Mouse (Mus musculus): Measurements from ENCODE around the gene Ldhb. TPM values are rescaled to one million over a fixed set of nuclear protein-coding genes. Genes with fewer than 3 reads are reported as not detected.

The Ldhb gene
- polyA plus RNA-seq, 1 experiment from 2014 or later, result 486 TPM

- WGBS, result 59% methylated on average over 4 of the region's 4 CpGs
These were observed 35.0 kb downstream of the Ldhb start, which contains the start of gene Gys2 for GRCm38 (mm10) chr6:142472801-142473203. Gene Gys2 (minus strand): TSS chr6:142473109.

DNA sequence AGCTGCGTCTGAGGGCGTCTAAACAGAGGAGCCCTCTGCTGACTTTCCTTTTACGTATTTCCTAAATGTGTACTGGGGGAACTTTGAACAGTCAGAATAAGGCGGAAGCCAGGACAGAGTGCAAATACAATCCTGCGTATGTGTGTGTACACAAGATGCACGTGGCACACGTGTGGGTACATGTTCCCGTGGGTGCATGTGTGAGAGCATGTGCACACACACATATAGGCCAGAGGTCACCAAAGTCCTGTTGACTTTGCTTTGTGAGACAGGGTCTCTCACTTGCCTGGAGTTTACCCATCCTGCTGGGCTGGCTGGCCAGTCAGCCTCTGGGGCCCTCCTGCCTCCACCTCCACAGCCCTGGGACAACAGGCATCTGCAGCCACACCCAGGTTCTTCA, 36.6 kb downstream of the Ldhb start:
- Histone ChIP-seq H3K4me2 (ENCODE audit: low read length) (no peak overlapping the region), H3K4me3 (replicated peaks; ENCODE audit: low read depth, low read length) (no peak overlapping the region), H3K36me3 (ENCODE audit: control insufficient read depth, insufficient read depth, low read length) (no peaks in the 10 kb centered on the region), H3K27me3 (ENCODE audit: control insufficient read depth, insufficient read depth, low read length) (no peaks in the 10 kb centered on the region), H3K9ac (replicated peaks; ENCODE audit: low read length) (no peak overlapping the region), H3K27ac (replicated peaks; ENCODE audit: low read depth, low read length) (no peak overlapping the region), H3K9me3 (ENCODE audit: control insufficient read depth, low read length) (no peaks in the 10 kb centered on the region), H3K4me1 (ENCODE audit: control insufficient read depth, insufficient read depth, low read length) (no peaks in the 10 kb centered on the region)
- WGBS, result 86% methylated on average over 8 of the region's 8 CpGs
- ATAC-seq (ENCODE audit: low FRiP score, low TSS enrichment) (no peak), DNase-seq (no peak)

More at GRCm38 (mm10) chr6:142472801-142473203, 35.0 kb downstream of the Ldhb start, which contains the start of gene Gys2:
- H3K4me3 ChIP-seq (replicated peaks; ENCODE audit: low read depth, low read length), result no peak within 1 kb of the TSS
- no peak for ATAC-seq (ENCODE audit: low FRiP score, low TSS enrichment)
- no peak within 1 kb of the TSS for H3K27ac ChIP-seq (replicated peaks; ENCODE audit: low read depth, low read length)
- H3K9ac ChIP-seq (replicated peaks; ENCODE audit: low read length), result no peak within 1 kb of the TSS
- H3K9me3 ChIP-seq (ENCODE audit: control insufficient read depth, low read length), result no peaks in the 10 kb centered on the region
- no peaks in the 10 kb centered on the region for H3K4me1 ChIP-seq (ENCODE audit: control insufficient read depth, insufficient read depth, low read length)
- no peaks in the 10 kb centered on the region for H3K36me3 ChIP-seq (ENCODE audit: control insufficient read depth, insufficient read depth, low read length)
- DNase-seq, result no peak
- H3K4me2 ChIP-seq (ENCODE audit: low read length), result no peak within 1 kb of the TSS
- no peaks in the 10 kb centered on the region for H3K27me3 ChIP-seq (ENCODE audit: control insufficient read depth, insufficient read depth, low read length)

GRCm38 (mm10) chr6:142469602-142470001, 38.2 kb downstream of the Ldhb start:
- WGBS, result 58% methylated on average over 4 of the region's 4 CpGs
- H3K4me1 ChIP-seq (ENCODE audit: control insufficient read depth, insufficient read depth, low read length), result no peaks in the 10 kb centered on the region
- DNase-seq (peak; percentile 67), ATAC-seq (ENCODE audit: low FRiP score, low TSS enrichment) (no peak)
- no peaks in the 10 kb centered on the region for H3K9me3 ChIP-seq (ENCODE audit: control insufficient read depth, low read length)
- H3K36me3 ChIP-seq (ENCODE audit: control insufficient read depth, insufficient read depth, low read length), result no peaks in the 10 kb centered on the region
- no peak overlapping the region for H3K27ac ChIP-seq (replicated peaks; ENCODE audit: low read depth, low read length)
- no peaks in the 10 kb centered on the region for H3K27me3 ChIP-seq (ENCODE audit: control insufficient read depth, insufficient read depth, low read length)
- no peak overlapping the region for H3K9ac ChIP-seq (replicated peaks; ENCODE audit: low read length)
- H3K4me3 ChIP-seq (replicated peaks; ENCODE audit: low read depth, low read length), result no peak overlapping the region
- no peak overlapping the region for H3K4me2 ChIP-seq (ENCODE audit: low read length)

DNA sequence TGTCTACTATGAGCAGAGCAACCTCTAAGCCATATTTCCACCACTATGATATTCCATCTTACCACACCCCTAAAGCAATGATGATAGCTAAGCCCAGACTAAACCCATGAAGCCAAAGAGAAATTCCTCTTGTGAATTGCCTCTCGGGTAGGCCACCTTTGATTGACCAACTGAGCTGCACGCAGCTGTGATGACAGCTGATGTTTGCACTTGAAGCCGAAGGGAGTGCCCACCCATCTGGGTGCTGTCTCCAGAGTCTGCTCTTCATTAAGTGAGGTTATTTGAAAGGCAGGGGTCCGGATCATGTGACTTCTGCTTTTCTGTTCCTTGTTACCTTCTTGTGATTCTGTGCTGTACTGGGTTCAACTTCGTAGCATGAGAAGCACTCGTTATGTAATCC, 45.6 kb downstream of the Ldhb start:
- Histone ChIP-seq H3K9ac (replicated peaks; ENCODE audit: low read length) (no peak overlapping the region), H3K4me3 (replicated peaks; ENCODE audit: low read depth, low read length) (no peak overlapping the region), H3K4me2 (ENCODE audit: low read length) (no peak overlapping the region), H3K9me3 (ENCODE audit: control insufficient read depth, low read length) (no peaks in the 10 kb centered on the region), H3K27ac (replicated peaks; ENCODE audit: low read depth, low read length) (no peak overlapping the region), H3K36me3 (ENCODE audit: control insufficient read depth, insufficient read depth, low read length) (no peaks in the 10 kb centered on the region), H3K27me3 (ENCODE audit: control insufficient read depth, insufficient read depth, low read length) (no peaks in the 10 kb centered on the region), H3K4me1 (ENCODE audit: control insufficient read depth, insufficient read depth, low read length) (peaks cover 6% of the 10 kb centered on the region; the same call in 1 of the 2 replicates)
- WGBS, result 74% methylated on average over 6 of the region's 6 CpGs
- DNase-seq, result no peak
- no peak for ATAC-seq (ENCODE audit: low FRiP score, low TSS enrichment)

- Histone ChIP-seq H3K27me3 (ENCODE audit: control insufficient read depth, insufficient read depth, low read length) (no peaks in the 10 kb centered on the region), H3K4me3 (replicated peaks; ENCODE audit: low read depth, low read length) (no peak overlapping the region), H3K27ac (replicated peaks; ENCODE audit: low read depth, low read length) (peak overlapping the region; percentile 52; the same call in 1 of the 2 replicates), H3K4me1 (ENCODE audit: control insufficient read depth, insufficient read depth, low read length) (peaks cover 6% of the 10 kb centered on the region; the same call in 1 of the 2 replicates), H3K4me2 (ENCODE audit: low read length) (peak overlapping the region; percentile 27; the same call in 1 of the 2 replicates), H3K9me3 (ENCODE audit: control insufficient read depth, low read length) (no peaks in the 10 kb centered on the region), H3K36me3 (ENCODE audit: control insufficient read depth, insufficient read depth, low read length) (no peaks in the 10 kb centered on the region), H3K9ac (replicated peaks; ENCODE audit: low read length) (no peak overlapping the region)
- WGBS, result 58% methylated on average over 14 of the region's 14 CpGs
- DNase-seq, result peak; percentile 67
- peak; percentile 41; the same call in 1 of the 2 replicates for ATAC-seq (ENCODE audit: low FRiP score, low TSS enrichment)
These were observed 48.6 kb downstream of the Ldhb start for GRCm38 (mm10) chr6:142459017-142459678.

- no peak overlapping the region for H3K4me3 ChIP-seq (replicated peaks; ENCODE audit: low read depth, low read length)
- no peaks in the 10 kb centered on the region for H3K36me3 ChIP-seq (ENCODE audit: control insufficient read depth, insufficient read depth, low read length)
- no peak overlapping the region for H3K4me2 ChIP-seq (ENCODE audit: low read length)
- WGBS, result 24% methylated on average over 7 of the region's 7 CpGs
- peaks cover 6% of the 10 kb centered on the region; the same call in 1 of the 2 replicates for H3K4me1 ChIP-seq (ENCODE audit: control insufficient read depth, insufficient read depth, low read length)
- H3K27me3 ChIP-seq (ENCODE audit: control insufficient read depth, insufficient read depth, low read length), result no peaks in the 10 kb centered on the region
- H3K9me3 ChIP-seq (ENCODE audit: control insufficient read depth, low read length), result no peaks in the 10 kb centered on the region
- ATAC-seq (ENCODE audit: low FRiP score, low TSS enrichment), result peak; percentile 35; the same call in 1 of the 2 replicates
- no peak overlapping the region for H3K27ac ChIP-seq (replicated peaks; ENCODE audit: low read depth, low read length)
- no peak overlapping the region for H3K9ac ChIP-seq (replicated peaks; ENCODE audit: low read length)
- peak; percentile 51 for DNase-seq
These were observed 49.7 kb downstream of the Ldhb start for GRCm38 (mm10) chr6:142458010-142458409.

DNA sequence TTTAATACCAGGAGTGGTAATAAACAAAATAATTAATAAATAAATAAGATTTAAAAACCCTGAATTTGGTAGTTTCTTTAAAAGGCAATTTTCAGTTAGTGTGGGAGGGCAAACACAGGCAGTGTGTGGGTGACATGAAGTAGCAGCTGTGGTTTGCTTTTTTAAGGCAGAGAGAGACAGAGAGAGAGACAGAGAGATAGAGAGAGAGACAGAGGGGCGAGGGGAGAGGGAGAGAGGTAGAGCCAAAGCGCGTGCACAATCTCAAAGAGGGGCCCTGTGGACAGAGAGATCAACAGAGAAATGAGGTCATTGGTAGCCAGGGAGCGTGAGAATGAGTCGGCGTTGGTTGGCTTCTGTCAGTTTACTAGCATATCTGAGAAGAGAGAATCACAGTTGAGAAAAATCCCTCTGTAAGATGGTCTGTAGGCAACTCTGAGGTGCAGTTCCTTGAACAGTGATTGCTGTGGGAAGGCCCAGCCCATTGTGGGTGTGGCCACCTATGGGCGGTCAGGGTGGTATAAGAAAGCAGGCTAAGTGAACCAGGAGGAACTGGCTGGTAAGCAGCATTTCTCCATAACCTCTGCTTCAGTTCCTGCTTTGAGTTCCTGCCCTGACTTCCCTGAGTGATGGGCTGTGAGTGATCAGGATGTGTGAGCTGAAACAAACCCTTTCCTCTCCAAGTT, 52.3 kb downstream of the Ldhb start:
- H3K4me3 ChIP-seq (replicated peaks; ENCODE audit: low read depth, low read length), result no peak overlapping the region
- ATAC-seq (ENCODE audit: low FRiP score, low TSS enrichment) (no peak), DNase-seq (no peak)
- H3K9ac ChIP-seq (replicated peaks; ENCODE audit: low read length), result no peak overlapping the region
- WGBS, result 70% methylated on average over 7 of the region's 7 CpGs
- H3K9me3 ChIP-seq (ENCODE audit: control insufficient read depth, low read length), result no peaks in the 10 kb centered on the region
- H3K27me3 ChIP-seq (ENCODE audit: control insufficient read depth, insufficient read depth, low read length), result no peaks in the 10 kb centered on the region
- no peaks in the 10 kb centered on the region for H3K36me3 ChIP-seq (ENCODE audit: control insufficient read depth, insufficient read depth, low read length)
- peaks cover 6% of the 10 kb centered on the region; the same call in 1 of the 2 replicates for H3K4me1 ChIP-seq (ENCODE audit: control insufficient read depth, insufficient read depth, low read length)
- no peak overlapping the region for H3K27ac ChIP-seq (replicated peaks; ENCODE audit: low read depth, low read length)
- H3K4me2 ChIP-seq (ENCODE audit: low read length), result no peak overlapping the region

DNA sequence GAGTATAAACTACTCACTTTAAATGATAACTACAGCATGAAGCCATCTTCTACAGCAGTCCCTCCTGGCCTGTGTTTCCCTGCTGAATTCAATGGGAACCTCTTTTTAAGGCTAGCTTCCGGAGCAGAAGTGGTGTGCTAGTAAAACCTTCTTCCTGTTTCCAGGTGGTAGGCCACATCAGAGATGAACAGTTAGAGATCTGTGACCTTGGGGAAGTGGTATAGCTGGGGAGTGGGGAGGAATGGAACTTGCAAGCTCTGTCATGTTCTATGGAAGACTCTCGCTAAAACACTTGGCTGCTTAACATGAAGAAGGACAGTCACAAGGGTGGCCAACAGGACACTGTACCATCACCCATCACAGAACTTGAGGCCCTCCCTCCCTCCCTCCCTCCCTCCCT, 54.4 kb downstream of the Ldhb start:
- DNase-seq (no peak), ATAC-seq (ENCODE audit: low FRiP score, low TSS enrichment) (no peak)
- H3K27ac ChIP-seq (replicated peaks; ENCODE audit: low read depth, low read length), result no peak overlapping the region
- no peak overlapping the region for H3K9ac ChIP-seq (replicated peaks; ENCODE audit: low read length)
- H3K4me2 ChIP-seq (ENCODE audit: low read length), result no peak overlapping the region
- WGBS, result 89% methylated on average over 2 of the region's 2 CpGs
- H3K4me3 ChIP-seq (replicated peaks; ENCODE audit: low read depth, low read length), result no peak overlapping the region
- H3K27me3 ChIP-seq (ENCODE audit: control insufficient read depth, insufficient read depth, low read length), result no peaks in the 10 kb centered on the region
- no peaks in the 10 kb centered on the region for H3K36me3 ChIP-seq (ENCODE audit: control insufficient read depth, insufficient read depth, low read length)
- peaks cover 3% of the 10 kb centered on the region; the same call in 1 of the 2 replicates for H3K4me1 ChIP-seq (ENCODE audit: control insufficient read depth, insufficient read depth, low read length)
- no peaks in the 10 kb centered on the region for H3K9me3 ChIP-seq (ENCODE audit: control insufficient read depth, low read length)

Measured in midbrain, embryonic 14.5 days (tissue).